Mouse (Mus musculus): ENCODE data around the gene Washc2.
"Not testable (repeated sequence)": the region's sequence is repeated elsewhere in the genome, so short reads cannot be mapped to it uniquely, and the experiment has no call there.

Washc2 gene

GRCm38 (mm10) chr6:116207729-116208534, at the start of gene Washc2:
Gene Washc2, plus strand, starts transcription at chr6:116208038.
- DNase-seq (ENCODE audit: low spot score in 2 of 2) = peak; percentile 95 to 96

GRCm38 (mm10) chr6:116166383-116166782, 41.5 kb upstream of the Washc2 start:
- DNase-seq (ENCODE audit: low spot score in 2 of 2) = no peak

- DNase-seq (ENCODE audit: low spot score in 2 of 2) = not testable (repeated sequence)
Observed at GRCm38 (mm10) chr6:116173511-116174099, 34.2 kb upstream of the Washc2 start.

GRCm38 (mm10) chr6:116178376-116178775, 29.5 kb upstream of the Washc2 start:
- no peak for DNase-seq (ENCODE audit: low spot score in 2 of 2)

GRCm38 (mm10) chr6:116180731-116181130, 27.1 kb upstream of the Washc2 start:
- DNase-seq (ENCODE audit: low spot score in 2 of 2) = no peak

- DNase-seq (ENCODE audit: low spot score in 2 of 2) = no peak
Observed at GRCm38 (mm10) chr6:116183509-116183908, 24.3 kb upstream of the Washc2 start.

GRCm38 (mm10) chr6:116186485-116186884, 21.4 kb upstream of the Washc2 start:
- DNase-seq (ENCODE audit: low spot score in 2 of 2) = no peak

GRCm38 (mm10) chr6:116189417-116189816, 18.4 kb upstream of the Washc2 start:
- DNase-seq (ENCODE audit: low spot score in 2 of 2) = no peak

GRCm38 (mm10) chr6:116192809-116193311, 15.0 kb upstream of the Washc2 start:
- DNase-seq (ENCODE audit: low spot score in 2 of 2) = peak; percentile 44 to 61

GRCm38 (mm10) chr6:116193394-116194393, 14.1 kb upstream of the Washc2 start, which contains the start of gene Tmcc1:
Gene Tmcc1, minus strand, starts transcription at chr6:116193486.
- DNase-seq (ENCODE audit: low spot score in 2 of 2) = peak; percentile 96 to 98

GRCm38 (mm10) chr6:116195811-116196210, 12.0 kb upstream of the Washc2 start:
- no peak for DNase-seq (ENCODE audit: low spot score in 2 of 2)

- DNase-seq (ENCODE audit: low spot score in 2 of 2) = no peak
Observed at GRCm38 (mm10) chr6:116198173-116198572, 9.7 kb upstream of the Washc2 start.

- no peak for DNase-seq (ENCODE audit: low spot score in 2 of 2)
Observed at GRCm38 (mm10) chr6:116199682-116200081, 8.2 kb upstream of the Washc2 start.

GRCm38 (mm10) chr6:116227767-116228166, 19.9 kb downstream of the Washc2 start:
- DNase-seq (ENCODE audit: low spot score in 2 of 2) = no peak

GRCm38 (mm10) chr6:116228785-116229525, 21.1 kb downstream of the Washc2 start:
- peak in 1 of 2 experiments; percentile 65 for DNase-seq (ENCODE audit: low spot score in 2 of 2)

GRCm38 (mm10) chr6:116234821-116235220, 27.0 kb downstream of the Washc2 start:
- not testable (repeated sequence) for DNase-seq (ENCODE audit: low spot score in 2 of 2)

GRCm38 (mm10) chr6:116235336-116235735, 27.5 kb downstream of the Washc2 start:
- no peak for DNase-seq (ENCODE audit: low spot score in 2 of 2)

GRCm38 (mm10) chr6:116238083-116238482, 30.2 kb downstream of the Washc2 start:
- no peak for DNase-seq (ENCODE audit: low spot score in 2 of 2)

GRCm38 (mm10) chr6:116240371-116240770, 32.5 kb downstream of the Washc2 start:
- no peak for DNase-seq (ENCODE audit: low spot score in 2 of 2)

- no peak for DNase-seq (ENCODE audit: low spot score in 2 of 2)
Observed at GRCm38 (mm10) chr6:116259649-116260048, 51.8 kb downstream of the Washc2 start.

GRCm38 (mm10) chr6:116260481-116260880, 52.6 kb downstream of the Washc2 start:
- no peak for DNase-seq (ENCODE audit: low spot score in 2 of 2)

All from frontal cortex, postnatal 10 days (tissue).